Mouse (Mus musculus): Measurements from ENCODE around the gene Suclg2.

DNA sequence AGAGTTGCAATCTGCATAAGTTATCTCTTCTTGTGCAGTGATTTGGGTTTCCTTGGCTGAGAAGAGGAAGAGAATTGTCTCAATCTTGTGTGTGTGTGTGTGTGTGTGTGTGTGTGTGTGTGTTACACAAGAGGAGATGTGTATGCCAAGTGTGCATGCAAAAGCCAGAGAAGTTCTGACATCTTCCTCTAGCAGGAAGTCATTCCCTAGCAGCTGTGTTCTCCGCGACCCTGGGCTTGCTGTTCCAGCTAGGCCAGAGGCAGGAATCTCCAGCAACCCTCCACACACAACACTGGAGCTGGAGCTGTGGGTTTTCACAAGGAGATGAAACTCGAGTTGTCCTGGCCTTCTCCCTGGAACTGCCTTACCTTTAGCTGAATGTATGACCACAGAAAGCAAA is 38.9 kb downstream of the Suclg2 start:
- TF ChIP-seq EP300 (IDR thresholded peaks at IDR 0.05; ENCODE audit: low read depth) (no peak), CTCF (IDR thresholded peaks at IDR 0.05; ENCODE audit: low read depth) (no peak)

Measured in liver, embryonic 14.5 days (tissue).